Mouse (Mus musculus) frontal cortex, postnatal 25 days (tissue): Measurements from ENCODE around the gene Peli2.

Source experiments
- DNase-seq, 2 experiments: peaks; one replicate each; pipeline ENCODE4 v3.0.0; 2022; ENCODE audit warnings: low spot score in 2 of 2

Gene Peli2

GRCm38 (mm10) chr14:48125971-48126370 is 5.3 kb downstream of the Peli2 start:
- DNase-seq = no peak

DNA sequence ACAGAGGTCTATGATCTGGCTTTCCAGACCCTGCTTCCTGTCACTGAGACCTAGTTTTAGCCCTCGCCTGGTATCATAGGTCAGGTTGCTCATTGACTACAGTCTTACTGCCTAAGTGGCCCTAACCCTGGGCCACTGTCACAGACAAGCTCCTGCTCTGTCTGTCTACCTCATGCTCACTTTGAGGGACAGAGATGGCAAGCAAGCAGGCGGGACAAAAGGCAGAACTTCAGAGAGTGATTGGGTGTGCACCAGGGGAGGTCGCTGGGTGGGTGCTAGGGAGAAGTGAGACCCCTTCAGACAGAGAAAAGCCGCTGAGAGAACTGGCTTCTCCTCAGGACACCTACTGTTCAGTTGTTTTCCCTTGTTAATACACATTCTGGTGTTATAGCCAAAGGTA is 6.3 kb downstream of the Peli2 start:
- no peak for DNase-seq

DNA sequence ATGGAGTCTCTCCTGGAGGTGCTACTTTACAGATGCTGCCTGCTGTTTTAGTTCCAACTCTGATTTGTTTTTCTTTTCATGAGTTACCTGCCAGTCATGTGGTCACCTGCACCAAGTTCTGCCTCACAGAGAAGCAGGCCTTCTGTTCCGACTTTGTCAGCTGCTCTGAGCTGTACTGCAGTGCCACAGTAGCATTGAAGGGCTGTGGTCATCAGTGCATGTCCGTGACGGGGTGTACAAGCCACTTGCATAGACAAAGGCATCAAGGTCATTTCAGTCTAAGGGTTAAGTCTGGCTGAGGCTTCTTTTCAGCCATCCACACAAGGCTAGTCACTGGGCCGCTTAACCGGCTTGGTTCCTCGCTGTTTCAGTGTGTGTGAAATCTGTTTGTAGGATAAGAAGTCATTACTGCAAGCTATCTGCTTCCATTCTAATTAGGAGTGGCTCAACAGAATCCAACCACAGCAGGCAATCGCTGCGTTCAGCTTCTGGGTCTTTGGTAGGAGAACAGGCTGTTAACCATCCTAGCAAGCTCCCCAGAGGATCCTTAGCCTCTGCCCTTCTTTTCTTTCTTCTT is 7.1 kb downstream of the Peli2 start:
- DNase-seq = no peak

- no peak for DNase-seq
These were observed 8.1 kb downstream of the Peli2 start for GRCm38 (mm10) chr14:48128701-48129100.

GRCm38 (mm10) chr14:48130021-48130420 is 9.4 kb downstream of the Peli2 start:
- no peak for DNase-seq

- no peak for DNase-seq
These were observed 10.3 kb downstream of the Peli2 start for GRCm38 (mm10) chr14:48130761-48131575.

- DNase-seq = no peak
These were observed 10.9 kb downstream of the Peli2 start for GRCm38 (mm10) chr14:48131576-48131922.

DNA sequence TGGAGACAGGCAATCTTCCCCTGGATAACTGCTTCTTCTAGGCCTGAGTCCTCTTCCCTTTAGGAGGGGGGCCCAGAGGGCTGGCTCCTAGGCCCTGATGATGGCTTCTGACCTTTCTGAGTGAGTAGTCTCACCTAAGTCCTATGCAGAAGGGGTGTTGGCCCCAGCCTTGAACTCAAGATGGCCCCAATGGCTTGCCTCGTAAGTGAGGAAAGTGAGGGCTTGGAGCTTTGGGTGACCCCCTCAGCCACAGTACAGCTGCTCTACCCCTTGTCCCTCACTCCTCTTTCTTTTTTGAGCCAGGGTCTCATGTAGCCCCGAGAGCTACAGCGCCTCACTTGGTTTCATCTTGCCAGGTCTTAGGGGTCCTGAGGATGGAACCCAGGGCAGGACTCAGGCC is 11.6 kb downstream of the Peli2 start:
- no peak for DNase-seq

DNA sequence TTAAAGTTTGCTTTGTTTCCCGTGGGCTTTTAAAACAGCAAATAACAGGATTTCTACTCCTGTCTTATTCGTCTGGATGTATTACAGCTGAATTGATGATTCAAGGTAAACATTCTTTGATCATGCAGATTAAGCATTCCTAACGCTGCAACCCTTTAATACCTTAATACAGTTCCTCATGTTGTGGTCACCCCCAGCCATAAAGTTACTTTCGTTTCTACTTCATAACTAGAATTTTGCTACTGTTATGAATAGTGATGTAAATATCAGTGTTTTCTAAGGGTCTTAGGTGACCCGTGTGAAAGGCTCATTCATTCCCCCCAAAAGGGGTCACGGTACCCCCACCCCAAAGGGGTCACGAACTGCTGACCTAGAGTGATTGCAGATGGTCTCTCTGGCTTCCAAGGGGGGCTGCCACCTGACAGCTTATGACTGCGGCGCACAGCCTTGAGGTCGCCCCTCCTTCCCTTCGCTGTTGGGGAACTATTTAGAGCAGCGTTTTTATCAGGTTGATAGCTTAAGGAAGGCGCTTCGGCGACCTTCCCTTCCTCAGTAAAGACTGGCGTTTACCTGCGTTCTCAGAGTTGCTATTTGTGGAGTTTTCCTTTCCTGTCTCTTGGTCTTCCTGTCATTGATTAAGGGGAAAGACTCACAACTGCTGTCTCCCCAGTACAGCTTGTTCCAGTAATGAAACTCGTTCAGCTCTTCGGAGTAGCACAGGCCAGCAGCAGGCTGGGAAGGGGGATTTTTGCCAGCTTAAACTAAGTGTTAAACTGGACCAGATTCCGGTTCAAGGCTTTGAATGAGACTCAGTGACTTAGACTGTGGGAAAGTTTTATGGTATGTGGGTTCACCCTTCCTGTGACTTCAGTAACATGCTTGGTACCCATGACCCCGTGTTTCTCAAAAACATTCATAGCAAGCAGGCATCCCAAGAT is 12.5 kb downstream of the Peli2 start:
- no peak for DNase-seq

- DNase-seq = no peak
These were observed 13.7 kb downstream of the Peli2 start for GRCm38 (mm10) chr14:48134344-48134743.

- DNase-seq = no peak
These were observed 15.3 kb downstream of the Peli2 start for GRCm38 (mm10) chr14:48135816-48136345.

GRCm38 (mm10) chr14:48137731-48138130 is 17.1 kb downstream of the Peli2 start:
- no peak for DNase-seq

- DNase-seq = no peak
These were observed 17.5 kb downstream of the Peli2 start for GRCm38 (mm10) chr14:48138138-48138537.

DNA sequence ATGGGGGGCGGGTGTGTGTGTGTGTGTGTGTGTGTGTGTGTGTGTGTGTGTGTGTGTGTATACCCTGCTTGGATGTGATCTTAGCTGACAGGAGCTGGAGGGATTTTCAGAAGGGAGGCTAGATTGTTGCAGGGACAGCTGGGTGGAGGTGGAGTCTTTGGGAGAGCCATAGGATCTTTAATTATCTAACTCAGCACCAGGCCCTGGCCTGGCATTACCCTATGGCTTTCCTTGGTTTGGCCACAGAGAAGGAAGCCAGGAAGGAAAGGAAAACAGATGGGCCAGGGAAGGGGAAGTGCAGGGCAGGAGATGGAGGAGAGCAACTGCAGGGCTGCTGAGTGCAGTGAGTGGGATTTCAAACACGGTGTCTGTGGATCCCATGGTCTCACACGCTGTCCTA is 18.8 kb downstream of the Peli2 start:
- DNase-seq = no peak

DNA sequence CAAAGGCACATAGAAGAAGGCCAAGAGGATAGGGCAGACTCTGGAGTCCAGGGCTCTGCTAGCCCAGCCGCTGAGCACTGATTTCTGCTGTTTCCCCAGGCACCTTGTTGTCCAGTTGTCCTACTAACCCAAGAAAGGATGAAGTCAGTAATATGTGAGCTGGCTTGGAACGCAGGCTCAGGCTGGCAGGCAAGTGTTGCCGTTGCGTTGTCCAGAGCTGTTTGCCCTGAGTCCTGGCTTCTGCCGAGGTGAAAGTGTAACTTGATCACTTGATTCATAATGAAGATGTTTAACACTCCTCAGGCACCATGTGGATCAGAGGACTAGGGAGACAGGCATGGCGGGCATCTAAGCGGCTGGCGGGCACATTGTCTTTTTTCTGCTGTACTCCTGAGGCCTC is 21.1 kb downstream of the Peli2 start:
- no peak for DNase-seq

DNA sequence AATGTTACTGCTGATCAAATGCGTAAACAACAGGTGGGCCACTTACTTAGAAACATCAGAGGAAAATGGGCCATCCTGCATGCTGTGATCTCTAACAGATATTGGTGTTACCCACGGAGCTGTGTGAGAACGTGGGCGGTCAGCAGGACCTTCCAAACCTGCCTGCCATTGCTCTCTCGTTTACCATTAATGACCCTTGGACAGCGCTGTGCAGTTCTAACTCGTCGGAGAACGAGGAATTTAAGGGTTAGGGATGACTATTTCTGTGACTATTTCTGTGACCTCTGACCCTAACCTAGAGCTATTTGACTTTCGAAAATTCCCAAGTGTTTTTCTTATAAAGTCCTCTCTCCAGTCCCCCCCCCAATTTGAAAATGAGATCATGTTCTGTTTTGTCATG is 22.1 kb downstream of the Peli2 start:
- DNase-seq = no peak

- no peak for DNase-seq
These were observed 22.5 kb downstream of the Peli2 start for GRCm38 (mm10) chr14:48143141-48143540.

GRCm38 (mm10) chr14:48144330-48144729 is 23.7 kb downstream of the Peli2 start:
- DNase-seq = no peak

DNA sequence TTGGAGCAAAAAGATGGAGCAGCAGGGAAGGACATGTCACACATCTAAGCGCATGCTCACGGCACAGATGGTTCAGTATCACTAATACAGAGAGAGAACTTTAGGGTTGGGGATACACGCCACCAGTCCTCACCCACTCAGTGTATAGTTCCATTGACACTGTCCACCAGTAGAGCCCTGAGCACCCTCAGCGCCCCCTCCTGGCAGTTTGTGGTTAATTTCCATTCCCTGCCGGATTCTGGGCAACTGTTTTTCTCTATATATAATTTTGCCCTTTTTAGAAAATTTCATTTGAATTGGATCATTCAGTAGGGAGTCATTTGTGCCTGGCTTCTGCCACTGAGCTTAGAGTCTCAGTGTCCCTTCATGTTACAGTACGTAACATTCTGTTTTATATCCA is 27.1 kb downstream of the Peli2 start:
- DNase-seq = no peak

DNA sequence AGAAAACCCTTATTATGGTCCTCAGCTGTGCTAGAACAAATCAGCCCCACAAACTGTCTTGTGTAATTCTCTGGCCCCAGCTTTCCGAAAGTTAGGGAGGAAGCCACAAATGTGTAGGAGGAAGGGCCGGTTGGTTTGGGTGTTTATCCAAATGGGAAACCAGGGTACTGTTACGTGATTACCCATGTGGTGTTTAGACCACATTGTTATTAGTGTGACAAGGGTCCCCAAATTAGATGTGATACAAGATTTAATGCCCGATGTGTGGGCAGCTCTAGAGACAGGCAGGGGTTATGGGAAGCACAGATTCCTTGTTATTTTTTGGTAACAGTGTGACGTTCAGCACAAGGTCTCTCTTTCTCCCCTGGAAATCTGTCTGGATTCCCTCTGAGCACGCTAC is 28.0 kb downstream of the Peli2 start:
- DNase-seq = no peak

DNA sequence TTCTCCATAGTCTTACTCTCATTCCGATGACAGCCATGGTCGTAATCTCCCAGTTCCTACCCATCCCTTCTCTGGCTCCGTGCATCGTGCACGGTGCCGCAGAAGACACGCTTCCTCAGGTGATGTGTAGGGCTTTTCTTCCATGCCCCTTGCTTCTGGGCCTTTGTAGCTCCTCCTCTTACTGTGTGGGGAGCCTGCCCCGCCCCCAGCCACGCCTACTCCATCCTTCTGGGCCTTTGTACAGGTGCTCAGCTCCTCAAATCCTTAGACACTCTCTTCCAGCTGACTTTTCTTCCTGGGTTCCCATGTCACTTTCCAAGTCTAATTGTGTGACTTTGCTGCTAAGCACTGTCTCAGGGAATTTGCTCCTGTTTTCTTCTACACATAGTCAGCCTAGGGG is 28.7 kb downstream of the Peli2 start:
- no peak for DNase-seq

- DNase-seq = no peak
These were observed 30.3 kb downstream of the Peli2 start for GRCm38 (mm10) chr14:48150903-48151302.
